Mouse (Mus musculus) thymus, postnatal 36 days (tissue): Measurements from ENCODE around the gene Grb7.

Experiments used
- DNase-seq, 2 experiments: peaks; one replicate each; pipeline ENCODE4 v3.0.0; 2022; ENCODE audit warnings: mixed read lengths in 2 of 2

Grb7 gene

DNA sequence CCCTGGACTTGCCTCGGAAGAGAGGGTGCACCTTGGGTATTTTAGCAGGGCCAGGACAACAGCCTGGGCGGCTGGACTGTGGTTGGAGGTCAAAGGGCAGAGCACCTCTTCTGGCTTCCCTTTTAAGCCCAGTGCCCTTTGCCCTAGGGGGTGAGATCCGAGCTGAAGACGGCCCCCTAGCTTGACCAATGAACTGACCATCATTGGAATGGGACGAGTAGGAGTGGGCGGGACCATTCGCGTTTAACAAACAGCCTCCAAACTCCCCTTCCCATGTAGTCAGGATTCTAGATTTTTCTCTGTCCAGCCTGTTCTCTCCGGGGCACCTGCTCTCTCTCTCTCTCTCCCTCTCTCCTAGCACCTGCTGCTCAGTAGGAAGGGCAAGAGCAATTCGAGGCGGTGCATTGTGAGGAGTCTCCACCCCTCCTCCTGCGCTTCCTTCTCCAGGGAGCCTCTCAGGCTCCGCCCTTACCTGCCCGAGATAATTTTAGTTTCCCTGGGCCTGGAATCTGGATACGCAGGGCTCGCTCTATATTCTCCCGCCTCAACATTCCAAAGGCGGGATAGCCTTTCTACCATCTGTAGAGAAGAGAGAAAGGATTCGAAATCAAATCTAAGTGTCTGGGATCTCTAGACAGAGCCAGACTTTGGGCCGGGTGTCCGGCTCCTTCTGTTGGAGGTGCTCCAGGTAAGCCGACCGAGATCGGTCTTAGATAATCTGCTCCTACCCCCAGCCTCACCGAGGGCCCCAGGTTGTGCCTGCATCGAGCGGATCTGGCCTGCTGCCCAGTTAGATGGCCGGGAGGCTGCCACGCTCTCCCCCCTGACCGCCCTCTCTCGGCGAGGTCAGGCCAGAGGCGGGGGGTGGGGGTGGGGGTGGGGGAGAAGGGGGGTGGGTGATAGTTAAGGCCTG is 624 bp downstream of the Grb7 start:
- no peak for DNase-seq

DNA sequence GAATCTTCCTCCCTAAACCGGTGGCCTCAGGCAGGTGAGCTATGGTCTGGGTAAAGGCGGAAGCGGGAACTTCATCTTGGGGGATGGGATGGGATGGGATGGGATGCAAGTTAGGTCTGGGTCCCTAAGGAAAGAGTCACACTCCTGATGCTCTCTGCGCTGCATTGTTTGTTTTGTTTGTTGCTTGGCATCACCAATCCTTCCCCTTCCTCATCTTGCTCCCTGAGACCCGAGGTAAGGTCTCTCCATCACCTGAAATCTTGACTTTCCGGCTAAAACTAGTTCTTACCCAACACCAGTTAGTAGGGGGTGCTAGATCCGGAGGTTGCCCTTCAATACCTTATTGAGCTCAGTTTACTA is 1.3 kb downstream of the Grb7 start:
- DNase-seq = no peak

DNA sequence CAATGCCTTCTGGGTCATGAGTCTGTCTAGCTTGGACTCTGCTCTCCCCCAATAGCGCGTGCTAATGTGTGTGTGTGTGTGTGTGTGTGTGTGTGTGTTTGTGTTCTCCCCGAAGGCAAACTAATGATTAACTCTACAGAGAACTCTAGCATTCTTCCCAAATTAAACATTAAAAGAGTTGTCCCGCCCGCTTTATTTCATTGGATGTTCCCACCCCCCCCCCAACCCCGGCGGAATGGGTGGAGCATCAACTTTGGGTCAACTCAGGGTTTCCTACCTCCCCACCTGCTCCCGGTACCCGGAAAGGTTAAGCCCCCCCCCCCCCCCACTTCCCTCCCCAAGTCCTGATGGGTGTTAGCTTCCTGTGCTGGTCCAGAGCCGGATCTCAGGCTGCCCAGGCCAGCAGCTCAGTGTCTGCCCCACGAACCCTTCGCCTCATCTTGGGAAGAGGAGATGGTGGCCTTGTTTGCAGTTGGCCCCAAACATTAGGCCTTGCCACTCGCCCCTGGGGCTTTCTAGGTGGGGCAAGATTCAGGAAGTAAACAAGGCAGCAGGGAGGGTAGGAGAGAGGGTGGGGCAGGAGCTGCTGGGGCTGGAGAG is 2.1 kb downstream of the Grb7 start:
- no peak for DNase-seq

DNA sequence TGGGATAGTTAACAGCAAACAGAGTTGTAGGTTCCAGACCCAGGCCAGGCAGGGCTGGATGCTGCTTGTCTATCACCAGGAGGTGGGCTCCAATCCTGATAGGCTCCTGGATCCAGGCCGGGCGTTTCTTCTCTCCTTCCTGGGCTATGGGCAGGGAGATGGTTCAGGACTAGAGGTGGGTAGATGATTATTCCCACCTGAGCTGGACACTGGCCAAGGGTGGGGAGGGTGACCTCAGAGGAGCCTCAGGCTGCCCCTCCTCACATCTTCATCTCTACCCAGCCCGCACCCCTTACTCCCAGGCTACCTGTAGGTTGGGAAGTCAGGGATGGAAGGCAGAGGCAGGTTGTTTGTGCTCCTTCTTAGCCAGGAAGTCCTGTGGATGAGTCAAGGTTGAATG is 3.2 kb downstream of the Grb7 start:
- no peak for DNase-seq

DNA sequence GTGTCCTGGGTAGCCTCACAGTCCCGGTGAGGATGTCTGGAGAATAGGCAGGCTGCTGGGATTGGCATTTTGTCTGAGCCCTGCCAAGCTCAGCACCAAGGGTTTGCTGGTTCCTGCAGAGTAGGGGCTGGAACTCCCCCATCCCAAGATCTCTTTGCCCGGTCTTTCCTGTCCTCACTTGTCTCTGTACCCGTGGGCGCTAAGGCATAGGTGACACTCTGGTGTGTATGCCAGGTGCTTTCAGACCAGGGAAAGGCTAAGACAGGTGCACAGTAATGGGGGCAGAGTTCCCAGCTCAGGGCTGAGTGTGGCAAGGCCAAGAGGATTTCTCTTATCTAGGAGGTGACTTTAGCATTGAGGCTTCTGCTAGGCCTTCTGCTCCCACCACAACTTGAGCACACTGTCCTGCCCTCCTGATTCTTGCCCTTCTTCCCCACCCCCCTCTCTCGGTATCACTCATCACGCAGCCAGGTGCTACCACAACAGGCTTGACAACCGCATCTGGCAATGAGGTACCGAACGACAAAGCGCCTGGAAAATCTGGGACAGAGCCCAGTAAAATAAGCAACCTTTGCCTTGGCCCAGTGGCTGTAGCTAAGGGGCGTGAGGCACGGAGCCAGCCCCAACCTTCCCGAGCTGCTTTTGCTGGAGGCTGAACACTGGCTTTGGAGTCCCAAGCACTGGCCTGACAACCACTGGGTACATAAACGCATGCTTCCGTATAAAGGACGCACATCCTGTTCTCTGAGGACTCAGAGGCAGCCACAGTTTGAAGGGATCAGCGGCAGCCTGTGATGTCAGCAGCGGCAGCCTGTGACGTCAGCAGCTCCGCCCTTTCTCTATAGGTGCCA is 4.0 kb downstream of the Grb7 start:
- no peak for DNase-seq

DNA sequence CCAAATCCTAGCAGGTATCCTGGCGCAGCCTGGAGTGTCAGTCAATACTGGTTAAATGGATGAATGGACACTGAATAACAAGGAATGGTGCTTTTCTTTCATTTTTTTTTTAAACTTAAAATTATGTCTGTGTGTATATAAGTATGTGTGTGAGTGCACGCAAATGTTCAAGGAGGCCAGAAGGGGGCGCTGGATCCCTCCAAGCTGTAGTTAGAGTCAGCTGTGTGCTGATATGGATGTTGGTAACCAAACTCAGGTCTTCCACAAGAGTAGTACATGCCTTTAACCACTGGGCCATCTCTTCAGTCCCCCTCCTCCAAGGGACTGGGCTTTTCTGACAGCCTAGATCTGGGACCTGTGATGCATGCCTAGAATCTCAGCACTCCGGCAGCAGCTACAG is 9.3 kb downstream of the Grb7 start:
- DNase-seq = peak; percentile 47 to 59

DNA sequence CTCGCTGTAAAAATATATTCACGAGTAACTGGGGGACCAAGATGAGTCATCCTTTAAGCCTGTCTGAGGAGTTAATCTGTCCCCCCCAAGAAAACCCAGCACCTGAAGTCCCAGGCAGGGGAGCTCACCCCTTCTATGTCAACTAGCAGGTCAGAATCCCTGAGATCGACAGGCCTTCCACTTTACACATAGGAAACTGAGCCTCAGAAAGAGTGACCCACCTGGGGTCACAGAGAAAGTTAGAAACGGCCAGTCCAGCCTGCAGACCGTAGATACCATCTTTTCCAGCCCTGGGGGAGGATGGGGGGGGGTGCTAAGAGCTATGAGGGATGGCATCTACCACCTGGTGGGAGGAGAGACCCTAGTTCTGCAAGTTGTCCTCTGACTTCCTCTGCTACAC is 10.4 kb downstream of the Grb7 start:
- DNase-seq = peak in 1 of 2 experiments; percentile 23

DNA sequence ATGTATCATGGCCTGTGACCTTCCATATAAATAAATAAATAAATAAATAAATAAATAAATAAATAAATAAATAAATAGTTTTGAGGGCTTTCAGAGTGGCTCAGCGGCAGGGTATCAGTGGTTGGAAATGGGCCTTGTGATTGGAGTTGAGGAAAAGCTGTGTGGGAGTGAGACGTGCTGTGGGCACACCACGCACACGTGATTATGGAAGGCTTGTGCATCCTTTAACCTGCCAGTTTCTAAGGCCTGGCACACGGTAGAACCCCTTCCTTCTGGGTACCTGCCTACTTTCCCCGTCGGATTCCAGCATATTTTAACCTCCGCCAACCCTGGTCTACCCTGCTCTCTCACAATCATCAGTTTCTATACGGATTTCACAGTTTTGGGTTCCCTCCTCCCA is 10.8 kb downstream of the Grb7 start:
- no peak for DNase-seq

DNA sequence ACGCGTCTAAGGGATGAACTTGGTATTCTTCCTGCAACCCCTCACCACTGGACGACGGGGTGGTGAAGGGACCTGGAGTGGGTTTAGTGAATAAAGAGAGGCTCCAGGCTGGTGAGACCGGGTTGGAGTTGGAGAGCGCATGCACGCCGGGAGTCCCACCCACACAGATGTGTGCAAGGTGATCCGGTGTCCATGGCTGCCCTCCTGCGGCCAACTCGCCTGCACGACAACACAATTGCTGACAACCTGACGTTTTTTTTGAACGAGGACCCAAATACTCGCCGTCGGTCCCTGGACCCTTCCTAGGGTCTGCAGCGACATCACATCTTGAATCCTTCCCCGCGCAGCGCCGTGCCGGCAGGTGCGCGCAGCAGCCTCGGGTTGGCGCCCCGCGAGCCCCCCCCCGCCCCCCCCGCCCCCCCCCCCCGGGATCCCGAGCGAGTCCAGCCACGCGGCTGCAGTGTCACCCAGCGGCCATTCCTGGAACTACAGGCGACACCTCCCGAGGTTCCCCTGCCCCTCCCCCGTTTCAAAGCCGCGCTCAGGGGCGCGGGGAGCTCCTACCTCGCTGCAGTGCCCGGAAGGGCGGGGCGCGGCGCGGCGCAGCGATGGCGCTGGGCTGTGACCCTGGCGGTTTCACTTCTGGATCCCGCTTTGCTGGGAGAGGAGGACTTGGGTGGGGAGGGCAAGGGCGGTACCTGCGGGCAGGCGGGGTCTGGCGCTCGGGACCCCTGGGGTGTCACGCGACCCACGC is 11.3 kb downstream of the Grb7 start:
- peak; percentile 97 to 99 for DNase-seq

DNA sequence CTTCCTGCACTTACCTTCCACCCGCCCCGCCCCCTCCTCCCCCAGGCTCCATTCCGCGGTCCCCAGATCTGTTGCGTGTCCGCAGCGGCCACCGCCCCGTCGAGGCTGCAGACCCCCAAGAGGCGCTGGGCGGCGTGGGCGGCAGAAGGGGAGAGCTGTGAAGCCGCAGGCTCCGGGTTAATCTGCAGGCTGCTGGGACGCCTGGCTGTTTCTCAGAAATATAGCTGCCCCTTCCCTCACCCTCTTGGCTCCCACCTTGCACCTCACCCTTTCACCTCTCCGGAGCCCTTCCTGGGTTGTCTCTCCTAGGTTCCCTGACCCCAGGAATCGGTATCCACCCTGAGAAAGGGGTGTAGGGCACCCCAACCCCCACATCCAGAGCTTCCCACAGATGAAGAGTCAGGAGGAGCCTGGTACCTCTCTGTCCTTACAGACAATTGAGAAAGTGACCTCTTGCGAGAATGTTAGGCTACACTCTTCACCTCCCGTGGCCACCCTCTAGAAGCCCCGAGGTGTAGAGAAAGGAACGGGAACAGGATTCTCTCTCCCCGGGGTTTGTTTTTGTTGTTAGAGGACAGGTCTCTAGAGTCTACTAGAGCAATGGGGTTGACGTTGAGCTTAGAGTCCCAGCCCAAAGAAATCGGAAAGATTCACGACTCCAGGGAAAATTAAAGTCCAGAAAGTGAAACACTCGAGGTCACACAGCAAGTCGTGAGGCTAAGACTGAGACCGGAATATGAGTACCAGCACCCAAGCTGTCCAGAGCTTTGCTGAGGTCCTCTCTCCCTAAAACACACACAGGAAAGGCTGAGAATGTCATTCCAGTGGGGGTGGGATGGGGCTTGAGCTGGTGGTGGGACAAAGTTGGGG is 12.2 kb downstream of the Grb7 start:
- DNase-seq = no peak

DNA sequence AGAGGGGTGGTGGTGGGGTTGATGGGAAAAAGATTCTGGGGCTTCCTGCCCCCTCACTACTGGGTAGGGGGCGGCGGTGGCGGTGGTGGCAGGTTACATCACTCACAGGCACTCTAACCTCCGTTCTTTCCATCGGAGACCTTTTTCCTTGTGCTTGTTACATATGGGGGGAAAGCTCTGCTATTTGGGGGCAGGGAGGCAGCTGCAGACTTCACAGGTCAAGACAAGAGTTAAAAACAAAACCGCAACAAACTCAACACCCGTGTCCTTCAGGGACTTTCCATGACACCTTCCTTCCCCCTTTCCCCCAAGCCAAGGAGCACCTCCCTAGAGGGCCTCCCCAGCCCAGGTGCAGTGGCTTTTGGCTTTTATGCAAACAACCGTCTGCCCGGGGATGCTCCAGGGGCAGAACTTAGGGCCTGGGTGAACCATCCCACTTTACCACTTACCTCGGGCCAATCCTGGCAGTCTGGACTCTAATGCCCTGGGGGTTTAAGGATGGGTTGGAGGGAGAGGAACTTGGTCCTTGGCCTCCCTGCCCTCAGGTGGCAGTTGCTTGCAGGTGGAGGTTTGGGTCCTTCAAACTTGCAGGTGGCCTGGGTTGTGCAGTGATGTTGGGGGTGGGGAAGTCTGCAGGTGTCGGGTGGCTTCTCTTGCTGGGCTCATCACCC is 13.0 kb downstream of the Grb7 start:
- peak; percentile 81 to 89 for DNase-seq

DNA sequence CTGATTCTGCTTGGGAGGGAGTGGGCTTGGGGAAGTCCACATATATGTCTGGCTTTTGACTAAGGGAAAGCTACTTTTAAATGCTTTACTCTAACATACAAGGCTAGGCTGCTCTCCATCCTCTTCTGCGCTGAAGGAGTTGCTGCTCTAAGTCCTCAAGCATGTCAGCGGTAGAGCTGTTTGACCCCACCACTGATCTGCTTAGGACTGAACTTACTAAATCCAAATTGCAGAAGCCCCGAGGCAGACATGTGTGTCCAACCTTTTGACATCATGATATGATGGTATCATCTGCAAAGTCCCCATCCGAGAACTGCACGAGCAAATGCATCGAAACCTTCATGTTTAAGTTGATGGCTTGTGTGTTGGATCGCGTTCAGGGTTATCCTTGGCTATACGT is 13.7 kb downstream of the Grb7 start:
- DNase-seq = no peak

DNA sequence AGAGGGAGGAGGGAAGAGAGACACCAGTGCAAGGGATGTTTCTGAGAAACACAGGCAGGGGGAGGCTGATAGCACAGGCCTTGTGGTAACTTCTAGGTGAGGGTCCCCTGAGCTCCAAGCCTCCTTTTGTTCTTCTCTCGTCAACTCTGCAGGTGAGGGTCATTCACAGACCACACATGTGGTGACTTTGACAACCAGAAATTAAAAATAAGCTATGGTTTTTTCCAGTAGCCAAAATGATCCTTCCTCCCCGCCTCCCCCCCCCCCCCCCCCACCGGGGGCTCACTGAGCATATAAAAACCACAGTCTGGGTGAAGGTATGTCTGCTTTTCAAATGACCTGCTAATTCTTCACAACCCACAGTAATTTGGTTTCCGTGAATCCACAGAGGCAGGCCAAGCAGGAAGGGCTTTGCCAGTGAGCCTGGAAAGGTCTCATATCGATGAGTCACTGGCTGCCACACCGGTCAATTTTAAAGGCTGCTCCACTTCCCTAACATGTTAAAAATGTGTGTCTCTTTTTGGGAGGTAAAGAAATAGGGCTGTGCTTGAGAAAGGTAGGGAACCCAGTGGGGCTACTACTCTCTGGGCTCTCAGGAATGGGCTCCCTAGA is 15.0 kb downstream of the Grb7 start:
- peak in 1 of 2 experiments; percentile 31 for DNase-seq

DNA sequence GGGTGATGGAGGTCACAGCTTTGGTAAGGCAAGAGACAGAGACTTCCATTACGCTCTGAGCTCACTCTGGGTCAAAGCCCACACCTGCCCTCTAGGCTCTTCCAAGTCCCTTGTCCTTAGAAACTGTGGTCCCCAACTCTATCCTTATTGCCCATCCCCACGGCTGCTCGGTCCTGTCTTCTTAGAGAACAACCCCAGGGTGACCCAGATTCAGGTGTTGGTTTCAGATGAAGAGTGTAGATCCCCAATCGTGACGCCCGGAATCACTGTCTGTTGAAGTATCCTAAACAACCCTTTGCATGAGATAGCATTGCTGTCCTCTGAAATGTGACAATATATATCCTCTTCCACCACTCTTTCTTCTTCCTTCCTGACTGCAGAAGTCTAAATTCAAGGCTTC is 16.1 kb downstream of the Grb7 start:
- no peak for DNase-seq

DNA sequence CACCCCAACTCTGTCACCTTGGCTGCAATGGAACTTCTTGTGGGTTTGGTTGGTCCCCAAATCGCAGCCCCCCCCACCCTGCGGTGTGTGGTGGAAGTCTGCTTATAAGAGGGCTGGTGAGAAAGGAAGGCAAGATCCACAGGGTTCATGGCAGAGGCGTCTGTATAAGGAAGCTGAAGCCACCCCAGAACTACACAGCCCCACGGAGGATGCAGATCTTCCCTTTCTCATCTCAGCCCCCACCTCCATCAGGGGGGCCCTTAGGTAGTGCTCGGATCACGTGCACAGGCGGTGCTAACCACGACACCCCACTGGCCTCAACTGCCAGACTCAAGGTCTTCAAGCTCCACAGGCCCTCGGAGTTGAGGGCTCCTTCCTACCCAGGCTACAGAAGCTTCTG is 17.7 kb downstream of the Grb7 start:
- peak; percentile 61 to 78 for DNase-seq

DNA sequence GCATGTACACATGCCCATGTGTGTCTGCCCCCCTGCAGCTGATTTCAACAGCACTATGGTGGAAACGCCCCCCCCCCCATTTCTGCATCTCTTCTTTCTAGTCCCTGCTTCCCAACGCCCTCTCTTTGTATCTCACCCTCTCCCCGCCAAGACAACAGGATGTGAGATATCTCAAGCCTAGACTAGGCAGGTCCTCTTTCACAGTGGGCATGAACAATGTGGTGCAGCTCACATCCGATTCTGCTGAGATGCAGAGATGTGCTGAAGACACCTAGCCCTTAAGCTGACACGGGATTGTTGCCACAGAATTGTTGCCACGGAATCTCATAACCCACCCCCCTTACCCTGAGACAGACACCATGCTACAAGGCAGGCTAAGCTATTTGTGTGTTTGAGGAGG is 18.3 kb downstream of the Grb7 start:
- peak in 1 of 2 experiments; percentile 57 for DNase-seq

DNA sequence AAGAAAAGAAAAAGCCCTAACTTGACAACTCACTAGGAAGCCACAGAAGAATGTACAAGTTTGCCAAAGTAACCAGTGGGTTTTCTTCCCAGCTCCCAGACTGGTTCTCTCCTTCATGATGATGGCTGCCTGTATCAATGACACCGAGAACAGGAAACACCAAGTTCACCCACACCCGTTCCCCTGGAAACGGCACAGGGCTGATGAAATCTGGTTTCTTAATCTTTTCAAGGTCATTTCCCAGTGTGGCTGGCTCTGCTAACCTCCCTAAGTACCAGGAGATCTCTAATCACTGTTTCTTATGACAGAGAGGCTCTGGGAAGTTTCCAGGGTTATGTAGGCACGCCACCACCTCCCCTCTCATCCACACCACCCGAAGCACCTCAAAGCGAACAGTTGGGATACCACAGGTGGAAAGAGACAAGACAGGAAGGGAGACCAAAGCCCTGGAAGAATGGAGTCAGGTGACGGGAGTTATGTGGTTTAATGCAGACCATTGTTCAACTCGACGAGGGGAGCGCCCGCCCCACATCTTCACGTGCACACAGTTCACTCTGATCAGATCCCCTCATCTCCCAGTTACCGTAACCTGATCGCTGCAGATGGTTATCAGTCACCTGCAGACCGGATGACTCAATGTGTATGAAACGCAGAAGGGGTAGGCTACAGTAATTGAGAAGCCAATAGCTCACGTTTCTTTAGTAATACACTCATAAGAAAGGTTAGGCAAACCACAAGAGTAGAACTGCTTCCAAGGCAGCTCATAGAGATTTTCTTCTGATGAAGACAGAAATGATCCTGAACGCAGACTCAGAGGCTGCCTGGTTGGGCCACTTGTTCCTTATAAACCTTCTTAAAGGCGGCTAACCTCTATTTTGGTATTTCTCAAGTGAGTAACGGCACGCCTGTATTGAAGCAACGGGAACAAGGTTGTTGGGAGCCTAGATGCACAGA is 23.8 kb downstream of the Grb7 start:
- peak; percentile 55 to 64 for DNase-seq

DNA sequence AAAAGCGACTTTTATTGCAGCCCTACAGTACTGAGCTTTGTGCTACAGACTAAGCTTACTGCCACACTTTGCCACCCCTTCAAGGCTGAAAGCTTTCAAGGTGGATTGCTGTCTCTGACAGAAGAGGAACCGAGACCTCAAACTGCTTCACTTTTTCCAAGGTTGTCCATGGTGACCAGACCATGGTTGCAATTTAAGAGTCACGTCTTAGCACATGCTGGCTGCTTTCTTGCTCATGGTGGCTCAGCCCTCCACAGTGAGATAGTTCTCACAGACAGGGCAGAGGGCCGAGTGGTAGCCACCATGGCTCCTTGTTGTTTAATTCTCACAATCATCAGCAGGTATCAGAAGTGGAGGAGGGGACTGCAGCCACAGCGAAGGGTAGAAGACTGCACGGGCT is 24.6 kb downstream of the Grb7 start:
- DNase-seq = no peak

DNA sequence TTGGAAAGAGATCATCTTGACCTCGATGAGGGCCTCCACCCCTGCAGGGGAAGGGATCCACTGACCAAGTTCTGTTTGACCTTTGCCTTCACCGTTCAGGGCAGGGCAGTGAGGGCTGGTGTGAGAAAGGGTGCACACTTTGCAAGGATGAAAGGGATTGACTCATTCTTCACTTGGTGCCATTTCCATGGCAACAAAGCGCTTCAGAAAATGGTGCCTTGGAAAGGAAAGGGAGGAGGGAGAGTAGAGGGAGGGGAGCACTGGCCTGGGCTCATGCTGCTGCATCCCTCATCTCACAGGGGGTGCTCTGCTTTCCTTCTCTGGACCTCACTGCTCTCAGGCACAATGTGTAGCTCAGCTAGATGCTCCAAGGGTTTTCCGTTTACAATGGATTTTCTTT is 26.5 kb downstream of the Grb7 start:
- no peak for DNase-seq
